Mouse (Mus musculus): ENCODE results near the gene Capza1. TPM values are rescaled to one million over a fixed set of nuclear protein-coding genes. Genes with fewer than 3 reads are reported as not detected.

Gene Capza1
- polyA plus RNA-seq, 1 experiment from 2014 or later: 176 TPM

DNA sequence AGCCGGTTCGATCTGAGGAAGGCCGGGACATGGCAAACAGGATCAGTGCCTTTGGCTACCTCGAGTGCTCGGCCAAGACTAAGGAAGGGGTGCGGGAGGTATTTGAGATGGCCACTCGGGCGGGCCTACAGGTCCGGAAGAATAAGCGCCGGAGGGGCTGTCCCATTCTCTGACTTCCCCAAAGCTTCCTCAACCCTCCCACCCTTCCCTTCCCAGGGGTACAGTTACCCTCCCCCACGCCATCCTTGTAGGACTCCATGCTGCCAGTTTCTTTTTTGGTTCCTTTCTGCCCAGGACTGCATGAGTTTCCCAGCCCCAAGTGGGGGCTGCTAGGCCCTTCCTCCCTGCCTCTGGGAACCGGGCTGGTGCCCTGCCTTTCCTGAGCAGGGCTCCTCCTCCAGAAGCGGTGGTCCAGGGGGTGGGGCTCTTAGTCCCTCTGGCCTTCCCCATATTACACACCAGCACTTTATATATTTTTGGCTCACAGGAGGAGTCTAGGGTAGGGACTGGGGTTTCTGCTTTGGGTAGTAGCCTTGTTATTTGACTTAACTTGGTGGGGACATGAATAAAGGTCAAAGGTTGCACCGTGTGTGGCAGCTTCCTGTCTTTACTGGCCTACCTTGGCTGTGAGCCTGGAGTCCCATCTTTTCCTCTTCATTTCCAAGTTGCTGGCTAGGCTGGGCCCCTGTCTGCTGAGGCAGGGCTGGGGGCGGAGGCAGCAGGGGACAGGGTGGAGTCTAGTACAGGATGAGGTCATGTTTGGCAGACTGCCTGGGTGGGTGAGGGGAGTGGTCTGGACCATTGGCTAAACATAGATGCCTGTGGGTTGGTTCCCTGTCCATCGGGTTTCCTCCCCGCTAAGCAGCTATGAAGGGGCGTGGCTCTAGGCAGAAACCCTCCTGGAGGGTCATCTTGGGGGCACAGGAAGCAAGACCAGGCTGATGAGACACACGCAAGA lies 70.2 kb downstream of the Capza1 start:
- no peaks in the 10 kb centered on the region for H3K27me3 ChIP-seq
- no peaks in the 10 kb centered on the region for H3K9me3 ChIP-seq
- no peak overlapping the region for H3K9ac ChIP-seq (replicated peaks)
- H3K27ac ChIP-seq (replicated peaks): 0 out of 2 replicates have a peak overlapping the region, but pooled peaks have one; percentile 24
- WGBS: 53% methylated on average over 20 of the region's 20 CpGs
- H3K4me2 ChIP-seq (replicated peaks): no peak overlapping the region
- peak; percentile 82 for ATAC-seq (replicated peaks)
- H3K36me3 ChIP-seq: peaks cover 5% of the 10 kb centered on the region; the same call in 1 of the 2 replicates
- H3K4me1 ChIP-seq: peaks cover 34% of the 10 kb centered on the region
- H3K4me3 ChIP-seq: no peak overlapping the region

DNA sequence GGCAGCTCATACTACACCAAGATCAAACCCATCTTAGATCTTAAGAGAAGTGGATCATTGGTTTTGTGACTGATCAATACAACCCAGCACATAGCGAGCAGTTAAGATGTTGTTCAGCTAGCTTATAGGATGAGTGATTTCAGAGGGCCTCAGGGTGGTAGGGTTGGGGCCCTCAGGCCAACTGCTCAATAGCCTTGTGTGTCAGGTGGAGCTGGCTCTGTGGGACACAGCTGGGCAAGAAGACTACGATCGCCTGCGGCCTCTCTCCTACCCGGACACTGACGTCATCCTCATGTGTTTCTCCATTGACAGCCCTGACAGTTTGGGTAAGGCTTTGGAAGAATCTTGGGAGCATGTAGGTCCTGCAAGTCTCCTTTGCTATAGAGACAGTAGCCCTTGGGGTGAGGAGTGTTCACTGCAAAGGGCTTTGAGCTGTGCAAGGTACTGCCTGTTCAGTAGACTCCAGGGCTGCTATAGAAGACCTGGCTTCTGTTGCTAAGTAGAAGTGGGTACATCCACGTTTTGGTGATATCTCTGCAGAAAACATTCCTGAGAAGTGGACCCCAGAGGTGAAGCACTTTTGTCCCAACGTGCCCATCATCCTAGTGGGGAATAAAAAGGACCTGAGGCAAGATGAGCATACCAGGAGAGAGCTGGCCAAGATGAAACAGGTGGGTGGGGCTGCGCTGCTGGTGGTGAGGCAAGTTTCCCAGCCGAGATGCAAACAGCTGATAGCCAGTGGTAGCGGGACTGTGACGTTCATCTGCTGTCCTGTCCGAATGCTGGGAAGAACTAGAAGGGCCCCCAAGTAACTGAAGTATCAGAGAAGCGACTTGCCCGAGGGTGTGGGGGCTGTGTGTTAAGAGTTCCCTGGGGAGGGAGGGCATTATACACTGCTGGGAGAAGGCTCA lies 71.7 kb downstream of the Capza1 start:
- Histone ChIP-seq H3K27me3 (no peaks in the 10 kb centered on the region), H3K4me3 (no peak overlapping the region), H3K4me1 (peaks cover 42% of the 10 kb centered on the region), H3K9ac (replicated peaks) (no peak overlapping the region), H3K36me3 (0 out of 2 replicates have a peak, but pooled peaks cover under 1% of the 10 kb centered on the region), H3K9me3 (no peaks in the 10 kb centered on the region), H3K4me2 (replicated peaks) (no peak overlapping the region), H3K27ac (replicated peaks) (no peak overlapping the region)
- ATAC-seq (replicated peaks): no peak
- 77% methylated on average over 15 of the region's 15 CpGs for WGBS

DNA sequence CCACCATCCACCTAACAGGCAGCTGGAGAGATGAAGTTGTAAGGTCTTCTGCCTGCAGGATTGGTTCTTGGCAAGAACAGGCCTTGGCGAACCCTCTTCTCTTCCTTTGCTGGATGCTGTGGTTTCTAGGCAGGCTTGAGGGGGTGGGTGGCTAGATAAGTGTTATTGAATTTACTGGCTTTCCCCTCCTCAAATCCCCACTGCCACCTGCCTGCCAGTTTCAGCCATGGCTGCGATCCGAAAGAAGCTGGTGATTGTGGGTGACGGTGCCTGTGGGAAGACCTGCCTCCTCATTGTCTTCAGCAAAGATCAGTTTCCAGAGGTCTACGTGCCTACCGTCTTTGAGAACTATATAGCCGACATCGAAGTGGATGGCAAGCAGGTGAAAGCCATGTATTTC lies 72.6 kb downstream of the Capza1 start:
- Histone ChIP-seq H3K36me3 (no peaks in the 10 kb centered on the region), H3K27ac (replicated peaks) (no peak overlapping the region), H3K9me3 (no peaks in the 10 kb centered on the region), H3K4me1 (peaks cover 42% of the 10 kb centered on the region), H3K4me3 (no peak overlapping the region), H3K4me2 (replicated peaks) (no peak overlapping the region), H3K9ac (replicated peaks) (no peak overlapping the region), H3K27me3 (no peaks in the 10 kb centered on the region)
- 93% methylated on average over 8 of the region's 8 CpGs for WGBS
- ATAC-seq (replicated peaks): no peak

- Histone ChIP-seq H3K9ac (replicated peaks) (no peak overlapping the region), H3K9me3 (no peaks in the 10 kb centered on the region), H3K4me2 (replicated peaks) (peak overlapping the region; percentile 81), H3K4me1 (peaks cover 41% of the 10 kb centered on the region), H3K27me3 (no peaks in the 10 kb centered on the region), H3K4me3 (no peak overlapping the region), H3K27ac (replicated peaks) (no peak overlapping the region), H3K36me3 (no peaks in the 10 kb centered on the region)
- WGBS: 23% methylated on average over 4 of the region's 4 CpGs
- ATAC-seq (replicated peaks): no peak
Measured at GRCm38 (mm10) chr3:104791017-104791416, 73.3 kb downstream of the Capza1 start.

- Histone ChIP-seq H3K4me2 (replicated peaks) (peak overlapping the region; percentile 81), H3K27me3 (no peaks in the 10 kb centered on the region), H3K9ac (replicated peaks) (0 out of 2 replicates have a peak overlapping the region, but pooled peaks have one; percentile 34), H3K27ac (replicated peaks) (no peak overlapping the region), H3K4me1 (peaks cover 38% of the 10 kb centered on the region), H3K36me3 (no peaks in the 10 kb centered on the region), H3K4me3 (no peak overlapping the region; the same call in 1 of the 2 replicates), H3K9me3 (no peaks in the 10 kb centered on the region)
- WGBS: 30% methylated on average over 6 of the region's 6 CpGs
- no peak for ATAC-seq (replicated peaks)
Measured at GRCm38 (mm10) chr3:104790401-104790937, 73.8 kb downstream of the Capza1 start.

DNA sequence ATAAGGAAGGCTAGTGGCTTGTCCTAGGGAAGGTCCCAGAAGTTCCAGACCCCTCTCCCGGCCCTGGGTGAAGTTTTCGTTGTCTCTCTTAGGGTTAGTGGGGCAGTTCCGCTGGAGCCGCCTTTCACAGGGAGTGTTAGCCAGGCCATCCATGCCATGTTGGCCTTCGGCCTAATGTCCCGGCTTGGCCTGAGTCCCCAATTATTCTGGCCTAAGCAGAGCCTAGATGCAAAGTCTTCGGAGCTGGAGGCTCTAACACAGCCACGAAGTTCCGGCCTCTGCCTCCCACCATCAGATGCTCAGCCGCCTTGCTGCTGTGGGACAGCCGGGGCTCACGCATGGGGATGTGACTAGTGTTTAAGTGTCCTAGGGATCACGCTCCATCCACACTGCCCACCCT lies 74.5 kb downstream of the Capza1 start:
- Histone ChIP-seq H3K4me2 (replicated peaks) (peak overlapping the region; percentile 81), H3K9me3 (no peaks in the 10 kb centered on the region), H3K9ac (replicated peaks) (peak overlapping the region; percentile 34), H3K27ac (replicated peaks) (no peak overlapping the region), H3K36me3 (no peaks in the 10 kb centered on the region), H3K4me3 (peak overlapping the region; percentile 43), H3K27me3 (no peaks in the 10 kb centered on the region), H3K4me1 (peaks cover 38% of the 10 kb centered on the region)
- ATAC-seq (replicated peaks): no peak
- WGBS: 34% methylated on average over 13 of the region's 13 CpGs

- no peak for ATAC-seq (replicated peaks)
- Histone ChIP-seq H3K4me1 (peaks cover 34% of the 10 kb centered on the region), H3K9ac (replicated peaks) (peak overlapping the region; percentile 34), H3K4me2 (replicated peaks) (peak overlapping the region; percentile 81), H3K4me3 (peak overlapping the region; percentile 43), H3K9me3 (no peaks in the 10 kb centered on the region), H3K27me3 (no peaks in the 10 kb centered on the region), H3K36me3 (no peaks in the 10 kb centered on the region), H3K27ac (replicated peaks) (no peak overlapping the region)
- WGBS: 4% methylated on average over 10 of the region's 10 CpGs
Measured at GRCm38 (mm10) chr3:104789312-104789605, 75.0 kb downstream of the Capza1 start.

DNA sequence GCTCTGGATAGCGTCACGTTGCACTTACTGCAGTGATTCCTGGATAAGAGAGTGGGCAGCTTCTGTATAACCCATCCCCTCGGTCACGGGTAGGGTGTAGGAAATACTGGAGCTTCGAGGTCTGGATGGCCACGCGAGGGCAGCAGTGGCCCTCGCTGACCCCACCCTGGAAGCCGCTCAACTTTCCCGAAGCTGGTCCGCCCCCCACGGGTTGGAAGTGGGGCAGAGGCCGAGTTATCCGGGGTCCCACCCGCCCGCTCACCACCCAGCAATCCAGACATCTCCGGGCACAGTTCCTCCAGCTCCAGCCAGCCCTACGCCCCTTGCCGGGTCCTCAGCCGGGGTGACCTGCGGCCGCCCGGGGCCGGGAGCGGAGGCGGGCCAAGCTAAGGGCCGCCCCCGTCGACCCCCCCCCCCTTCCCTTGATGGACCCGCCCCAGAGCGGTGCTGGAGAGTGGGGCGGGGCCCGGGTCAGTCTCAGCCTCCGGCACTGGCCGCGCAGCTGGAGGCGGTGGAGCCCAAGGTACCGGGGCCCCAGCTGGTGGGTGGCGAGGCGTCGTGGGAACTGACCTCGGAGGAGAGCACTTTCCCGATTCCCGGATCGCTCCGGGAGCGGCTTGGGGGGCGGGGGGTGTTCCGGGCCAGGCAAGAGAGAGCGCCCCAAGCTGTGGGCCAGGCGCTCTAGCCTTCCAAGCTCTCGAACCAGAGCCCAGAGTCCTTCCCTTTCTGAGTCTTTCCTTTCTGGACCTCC lies 75.6 kb downstream of the Capza1 start:
- Histone ChIP-seq H3K4me1 (peaks cover 29% of the 10 kb centered on the region), H3K4me2 (replicated peaks) (peak overlapping the region; percentile 81), H3K9ac (replicated peaks) (peak overlapping the region; percentile 34), H3K36me3 (no peaks in the 10 kb centered on the region), H3K27ac (replicated peaks) (0 out of 2 replicates have a peak overlapping the region, but pooled peaks have one; percentile 20), H3K4me3 (peak overlapping the region; percentile 43), H3K27me3 (peaks cover 5% of the 10 kb centered on the region; the same call in 1 of the 2 replicates), H3K9me3 (no peaks in the 10 kb centered on the region)
- ATAC-seq (replicated peaks): peak; percentile 83
- WGBS: under 1% methylated on average over 41 of the region's 52 CpGs

GRCm38 (mm10) chr3:104788075-104788474 lies 76.2 kb downstream of the Capza1 start, which contains the start of gene Rhoc:
Gene Rhoc (plus strand): TSS chr3:104788375.
- H3K4me3 ChIP-seq: peak within 1 kb of the TSS; percentile 43
- 0 out of 2 replicates have a peak within 1 kb of the TSS, but pooled peaks have one; percentile 20 for H3K27ac ChIP-seq (replicated peaks)
- WGBS: 34% methylated on average over 3 of the region's 3 CpGs
- peak within 1 kb of the TSS; percentile 81 for H3K4me2 ChIP-seq (replicated peaks)
- H3K36me3 ChIP-seq: no peaks in the 10 kb centered on the region
- ATAC-seq (replicated peaks): no peak
- H3K4me1 ChIP-seq: peaks cover 26% of the 10 kb centered on the region
- H3K9me3 ChIP-seq: no peaks in the 10 kb centered on the region
- peaks cover 12% of the 10 kb centered on the region for H3K27me3 ChIP-seq
- H3K9ac ChIP-seq (replicated peaks): peak within 1 kb of the TSS; percentile 34

- peaks cover 34% of the 10 kb centered on the region for H3K4me1 ChIP-seq
- 91% methylated on average over 6 of the region's 6 CpGs for WGBS
- H3K4me3 ChIP-seq: no peak overlapping the region
- no peak for ATAC-seq (replicated peaks)
- H3K27ac ChIP-seq (replicated peaks): no peak overlapping the region
- H3K9me3 ChIP-seq: no peaks in the 10 kb centered on the region
- no peak overlapping the region for H3K9ac ChIP-seq (replicated peaks)
- peaks cover 40% of the 10 kb centered on the region for H3K27me3 ChIP-seq
- H3K4me2 ChIP-seq (replicated peaks): no peak overlapping the region
- no peaks in the 10 kb centered on the region for H3K36me3 ChIP-seq
Measured at GRCm38 (mm10) chr3:104785284-104785683, 79.0 kb downstream of the Capza1 start.

DNA sequence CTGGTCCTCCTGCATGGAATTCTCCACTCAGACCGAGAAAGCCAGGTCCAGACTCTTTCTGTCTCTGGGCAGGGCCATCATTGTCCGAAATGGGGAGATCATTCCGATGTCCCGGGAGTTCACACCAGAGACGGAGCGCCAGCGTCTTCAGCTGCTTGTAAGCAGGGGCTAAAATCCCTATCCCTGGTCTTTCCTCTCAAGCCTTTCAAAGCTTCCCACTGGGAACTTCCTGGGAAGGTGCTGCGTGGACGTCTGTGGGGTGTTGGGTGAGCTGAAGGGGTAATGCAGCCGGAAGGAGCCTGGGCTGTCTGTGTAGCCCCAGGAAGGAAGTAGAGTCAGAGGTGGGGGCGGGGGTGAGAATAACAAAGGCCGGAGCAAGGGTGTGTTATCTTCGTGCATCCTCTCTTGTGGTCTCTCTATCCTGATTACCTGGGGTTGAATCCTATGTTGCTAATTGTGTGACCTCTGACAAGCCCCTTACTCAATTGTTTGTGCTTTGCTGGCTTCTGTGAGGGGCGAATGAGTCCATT lies 80.3 kb downstream of the Capza1 start:
- H3K4me1 ChIP-seq: peaks cover 24% of the 10 kb centered on the region
- no peak overlapping the region for H3K4me3 ChIP-seq
- ATAC-seq (replicated peaks): no peak
- H3K9ac ChIP-seq (replicated peaks): no peak overlapping the region
- no peak overlapping the region for H3K4me2 ChIP-seq (replicated peaks)
- peaks cover 52% of the 10 kb centered on the region for H3K27me3 ChIP-seq
- H3K9me3 ChIP-seq: no peaks in the 10 kb centered on the region
- H3K27ac ChIP-seq (replicated peaks): no peak overlapping the region
- 41% methylated on average over 14 of the region's 14 CpGs for WGBS
- H3K36me3 ChIP-seq: no peaks in the 10 kb centered on the region
